Mouse (Mus musculus): ENCODE data around the gene Cox8c.

- TF ChIP-seq POLR2A (IDR thresholded peaks at IDR 0.05; ENCODE audit: low read depth, low read length) (no peak), CTCF (conservative IDR thresholded peaks at IDR 0.05; ENCODE audit: insufficient read depth, insufficient read length, low read depth, low read length) (no peak)
These were observed 31.7 kb downstream of the Cox8c start for GRCm38 (mm10) chr12:102930789-102931188.

All from kidney, adult 2 months (tissue).